Mouse (Mus musculus) spleen, postnatal 0 days (tissue): ENCODE results near the gene Ntm. TPM values are rescaled to one million over a fixed set of nuclear protein-coding genes. Genes with fewer than 3 reads are reported as not detected.

Source experiments
- polyA plus RNA-seq: library from polyadenylated mRNA; unstranded; fragments of >200 nt; fragmentation: Nextera tagmentation; extraction: Ambion mirVana; gene quantifications from 2 replicates; pipeline ENCODE4 v1.2.1, GENCODE M21; 2015

Gene Ntm
- 3.3 and 5.3 TPM in 2 replicates for polyA plus RNA-seq

DNA sequence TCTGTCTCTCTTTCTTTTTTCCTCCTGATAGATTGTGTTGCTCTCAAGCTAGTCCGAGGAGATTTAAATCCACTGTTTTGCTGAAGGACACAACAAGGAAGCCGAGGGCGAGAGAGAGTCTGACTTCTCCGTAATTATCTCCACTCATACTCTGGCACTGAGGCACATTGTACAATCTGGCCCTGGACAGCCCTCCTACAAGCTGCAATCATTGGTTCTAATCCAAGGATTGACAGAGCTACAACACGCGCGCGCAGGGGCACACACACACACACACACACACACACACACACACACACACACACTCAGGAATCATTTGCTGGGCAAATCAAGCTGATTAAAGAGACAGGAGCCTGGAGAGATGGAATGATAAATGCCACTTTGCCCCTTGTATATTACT, at the start of gene Ntm:
Ntm (minus strand) TSS at position 164 of the 400 bp plus-strand sequence.

